Mouse (Mus musculus) lung, postnatal 25 days (tissue): Measurements from ENCODE around the gene Hs6st2.

ENCODE experiments used
- DNase-seq: peaks from one replicate; pipeline ENCODE4 v3.0.0; 2022; ENCODE audit warnings: low spot score

The Hs6st2 gene

GRCm38 (mm10) chrX:51681756-51682155, at the start of gene Hs6st2:
TSS of gene Hs6st2 (minus strand) at chrX:51681856.
- no peak for DNase-seq

- no peak for DNase-seq
These were observed 32.6 kb upstream of the Hs6st2 start for GRCm38 (mm10) chrX:51714086-51714745.

- no peak for DNase-seq
These were observed 31.3 kb upstream of the Hs6st2 start for GRCm38 (mm10) chrX:51712996-51713395.

- DNase-seq = no peak
These were observed 21.2 kb upstream of the Hs6st2 start for GRCm38 (mm10) chrX:51702823-51703222.

GRCm38 (mm10) chrX:51699079-51699478, 17.4 kb upstream of the Hs6st2 start:
- DNase-seq = no peak

- DNase-seq = no peak
These were observed 4.6 kb upstream of the Hs6st2 start for GRCm38 (mm10) chrX:51686048-51686949.

GRCm38 (mm10) chrX:51684336-51685056, 2.8 kb upstream of the Hs6st2 start:
- no peak for DNase-seq

GRCm38 (mm10) chrX:51681170-51681667, 437 bp downstream of the Hs6st2 start:
- DNase-seq = no peak

GRCm38 (mm10) chrX:51680428-51681169, 1.1 kb downstream of the Hs6st2 start:
- no peak for DNase-seq

GRCm38 (mm10) chrX:51679601-51680427, 1.8 kb downstream of the Hs6st2 start:
- no peak for DNase-seq

- no peak for DNase-seq
These were observed 23.4 kb downstream of the Hs6st2 start for GRCm38 (mm10) chrX:51658236-51658635.

- DNase-seq = no peak
These were observed 38.9 kb downstream of the Hs6st2 start for GRCm38 (mm10) chrX:51642661-51643257.

- no peak for DNase-seq
These were observed 45.9 kb downstream of the Hs6st2 start for GRCm38 (mm10) chrX:51635756-51636155.

- DNase-seq = no peak
These were observed 50.3 kb downstream of the Hs6st2 start for GRCm38 (mm10) chrX:51631376-51631775.

GRCm38 (mm10) chrX:51614384-51615004, 67.2 kb downstream of the Hs6st2 start:
- no peak for DNase-seq

- no peak for DNase-seq
These were observed 70.9 kb downstream of the Hs6st2 start for GRCm38 (mm10) chrX:51610743-51611142.

GRCm38 (mm10) chrX:51606231-51606863, 75.3 kb downstream of the Hs6st2 start:
- DNase-seq = no peak

GRCm38 (mm10) chrX:51592751-51593150, 88.9 kb downstream of the Hs6st2 start:
- DNase-seq = no peak

- DNase-seq = no peak
These were observed 91.1 kb downstream of the Hs6st2 start for GRCm38 (mm10) chrX:51590448-51591010.
